In genomic region chr7:135526574-135527152, GRCm38 (mm10) we compare ENCODE assay signal across 37 mouse cellular contexts. TPM values are rescaled to one million over a fixed set of nuclear protein-coding genes. Genes with fewer than 3 reads are reported as not detected.
DNase-seq lines count a peak whose midpoint lies in the region; ATAC-seq lines count a peak whose summit lies in the region.
"Had no signal": no experiment of that assay in that cellular context is flagged by ENCODE, and none has a peak within 500 bp of the region (broad histone marks: within the 10 kb centered on the region; RNA-seq: fewer than 3 reads in every experiment).

No protein-coding gene starts in this region.

- peaks cover 27% of the 10 kb centered on the region for H3K4me1 ChIP-seq in kidney, embryonic 16.5 days (ENCODE audit: insufficient read depth, low read length)
- H3K4me1 ChIP-seq in kidney, embryonic 14.5 days (ENCODE audit: control insufficient read depth, insufficient read depth, low read length): peaks cover 13% of the 10 kb centered on the region; the same call in 1 of the 2 replicates
- H3K4me1 ChIP-seq in intestine, embryonic 16.5 days (ENCODE audit: control insufficient read depth, insufficient read depth, low read length): peaks cover 22% of the 10 kb centered on the region
- H3K4me1 ChIP-seq: limb, embryonic 10.5 days; limb, embryonic 15.5 days had no signal

- ATAC-seq in kidney, embryonic 16.5 days (ENCODE audit: low FRiP score, low TSS enrichment): no peak
- ATAC-seq in kidney, embryonic 14.5 days (ENCODE audit: low FRiP score, low TSS enrichment): no peak
- peak; percentile 65 for ATAC-seq in granulocyte monocyte progenitor cell, adult 5-6 weeks (replicated peaks; ENCODE audit: poor library complexity, severe bottlenecking)
- ATAC-seq in intestine, embryonic 16.5 days: no peak
- 0 out of 2 replicates have a peak, but pooled peaks have one; percentile 18 for ATAC-seq in megakaryocyte-erythroid progenitor cell, adult 5-6 weeks (replicated peaks; ENCODE audit: low FRiP score, low TSS enrichment, poor library complexity, severe bottlenecking)
- no peak for ATAC-seq in erythroblast, adult 5-6 weeks (replicated peaks; ENCODE audit: low FRiP score, poor library complexity, severe bottlenecking)
- ATAC-seq: CD4-positive, CD25-positive, alpha-beta regulatory T cell, adult 4 months; forebrain, postnatal 0 days; lung, postnatal 0 days; midbrain, embryonic 16.5 days had no signal

- DNase-seq in right cerebral cortex, postnatal 36 days (ENCODE audit: low spot score in 2 of 2): no peak
- DNase-seq: adrenal gland, postnatal 25 days; cerebellum, adult 11-12 months; cerebellum, postnatal 10 days; forebrain, postnatal 0 days; layer of hippocampus, adult 9-11 months; liver, embryonic 13.5 days; lung, adult 18-20 months; right cerebral cortex, adult 18-20 months; right cerebral cortex, postnatal 4 days; thymus, adult 2 months had no signal

- peak overlapping the region; percentile 17 for H3K4me3 ChIP-seq in kidney, embryonic 16.5 days (ENCODE audit: low read length)
- no peak overlapping the region for H3K4me3 ChIP-seq in kidney, embryonic 14.5 days (ENCODE audit: low read length)
- H3K4me3 ChIP-seq in intestine, embryonic 16.5 days (ENCODE audit: low read length): peak overlapping the region; percentile 40
- H3K4me3 ChIP-seq: forebrain, embryonic 12.5 days; limb, embryonic 10.5 days; limb, embryonic 15.5 days; liver, embryonic 13.5 days had no signal

- no peak overlapping the region; the same call in 1 of the 2 replicates for H3K4me2 ChIP-seq in kidney, embryonic 16.5 days (replicated peaks; ENCODE audit: low read depth, low read length)
- H3K4me2 ChIP-seq in kidney, embryonic 14.5 days (replicated peaks; ENCODE audit: low read depth, low read length): no peak overlapping the region
- peak overlapping the region; percentile 44 for H3K4me2 ChIP-seq in intestine, embryonic 16.5 days (ENCODE audit: low read depth, low read length)
- H3K4me2 ChIP-seq: forebrain, embryonic 12.5 days; limb, embryonic 15.5 days; liver, embryonic 13.5 days; midbrain, embryonic 11.5 days had no signal

- no peaks in the 10 kb centered on the region for H3K9me3 ChIP-seq in kidney, embryonic 16.5 days (ENCODE audit: low read length)
- no peaks in the 10 kb centered on the region for H3K9me3 ChIP-seq in kidney, embryonic 14.5 days (ENCODE audit: control insufficient read depth, low read length)
- no peaks in the 10 kb centered on the region for H3K9me3 ChIP-seq in intestine, embryonic 16.5 days (ENCODE audit: control insufficient read depth, low read length)
- H3K9me3 ChIP-seq: forebrain, embryonic 12.5 days; limb, embryonic 10.5 days; limb, embryonic 15.5 days; liver, embryonic 13.5 days had no signal

- no peak overlapping the region for H3K9ac ChIP-seq in kidney, embryonic 16.5 days (replicated peaks; ENCODE audit: low read length)
- H3K9ac ChIP-seq in kidney, embryonic 14.5 days (ENCODE audit: low read depth, low read length): no peak overlapping the region
- peak overlapping the region; percentile 41 for H3K9ac ChIP-seq in intestine, embryonic 16.5 days (ENCODE audit: low read depth, low read length)
- H3K9ac ChIP-seq: forebrain, embryonic 12.5 days; forebrain, postnatal 0 days; limb, embryonic 15.5 days; liver, embryonic 13.5 days had no signal

- no peak overlapping the region for H3K27ac ChIP-seq in kidney, embryonic 16.5 days (ENCODE audit: low read length)
- no peak overlapping the region for H3K27ac ChIP-seq in kidney, embryonic 14.5 days (ENCODE audit: low read depth, low read length)
- H3K27ac ChIP-seq in intestine, embryonic 16.5 days (ENCODE audit: low read length): peak overlapping the region; percentile 42
- H3K27ac ChIP-seq: forebrain, embryonic 12.5 days; limb, embryonic 10.5 days; limb, embryonic 15.5 days; liver, embryonic 13.5 days; macrophage had no signal

- H3K27me3 ChIP-seq in kidney, embryonic 16.5 days (ENCODE audit: insufficient read depth, low read length): no peaks in the 10 kb centered on the region
- no peaks in the 10 kb centered on the region for H3K27me3 ChIP-seq in kidney, embryonic 14.5 days (ENCODE audit: control insufficient read depth, insufficient read depth, low read length)
- no peaks in the 10 kb centered on the region for H3K27me3 ChIP-seq in intestine, embryonic 16.5 days (replicated peaks; ENCODE audit: control insufficient read depth, insufficient read depth, low read length)
- H3K27me3 ChIP-seq: forebrain, embryonic 12.5 days; limb, embryonic 15.5 days had no signal

- 80% methylated on average over 3 of the region's 3 CpGs for WGBS in kidney, embryonic 16.5 days
- 70% methylated on average over 3 of the region's 3 CpGs for WGBS in kidney, embryonic 14.5 days
- WGBS in intestine, embryonic 16.5 days: 61% methylated on average over 3 of the region's 3 CpGs

- H3K36me3 ChIP-seq in kidney, embryonic 16.5 days (ENCODE audit: insufficient read depth, low read length): no peaks in the 10 kb centered on the region
- no peaks in the 10 kb centered on the region for H3K36me3 ChIP-seq in kidney, embryonic 14.5 days (ENCODE audit: control insufficient read depth, insufficient read depth, low read length)
- no peaks in the 10 kb centered on the region for H3K36me3 ChIP-seq in intestine, embryonic 16.5 days (ENCODE audit: control insufficient read depth, insufficient read depth, low read length)
- H3K36me3 ChIP-seq: forebrain, embryonic 12.5 days; limb, embryonic 10.5 days; limb, embryonic 15.5 days; liver, embryonic 13.5 days had no signal

RNA-seq across cellular contexts. Expression of gene Clrn3, which starts 1.8 kb away (rescaled TPM):
- polyA plus RNA-seq in kidney, embryonic 16.5 days (2015; fragmentation: Nextera tagmentation; extraction: Ambion mirVana): 14.3 and 17.3 TPM in 2 replicates
- 2.8 and 4.4 TPM in 2 replicates for polyA plus RNA-seq in kidney, embryonic 14.5 days (2014; fragmentation: Nextera tagmentation; extraction: Ambion mirVana)
- total RNA-seq in granulocyte monocyte progenitor cell, adult 5-6 weeks (2014; fragmentation: Nextera tagmentation): not detected in 2 replicates
- total RNA-seq in granulocyte monocyte progenitor cell, adult 5-6 weeks (2017): 0.04 TPM in 1 of 2 replicates, not detected in the other
- 40.3 and 45.1 TPM in 2 replicates for polyA plus RNA-seq in intestine, embryonic 16.5 days (2015; fragmentation: Nextera tagmentation; extraction: Ambion mirVana)
- total RNA-seq in megakaryocyte-erythroid progenitor cell, adult 5-6 weeks (2014; fragmentation: Nextera tagmentation): not detected in 2 replicates
- not detected in 2 replicates for total RNA-seq in megakaryocyte-erythroid progenitor cell, adult 5-6 weeks (2017)
- total RNA-seq in erythroblast, adult 5-6 weeks (2015; ENCODE audit: low replicate concordance): not detected in 2 replicates
- 0.26 TPM in 1 of 2 replicates, not detected in the other for total RNA-seq in erythroblast, adult 5-6 weeks (2017; ENCODE audit: low replicate concordance)
- total RNA-seq: adrenal gland, adult 18-20 months; adrenal gland, postnatal 25 days; gastrocnemius, adult 8-10 months; gastrocnemius, postnatal 4 days; heart, postnatal 25 days; left cerebral cortex, postnatal 10 days; neutrophil, adult 5-6 weeks had no signal
- polyA plus RNA-seq: CD4-positive, CD25-positive, alpha-beta regulatory T cell, adult 4 months; cortical plate, adult 2 months; embryonic facial prominence, embryonic 14.5 days; forebrain, embryonic 12.5 days; forebrain, postnatal 0 days; heart, embryonic 14.5 days; hindbrain, embryonic 11.5 days; limb, embryonic 10.5 days; limb, embryonic 15.5 days; liver, embryonic 13.5 days; lung, postnatal 0 days; macrophage; midbrain, embryonic 11.5 days; midbrain, embryonic 16.5 days; neural tube, embryonic 11.5 days; urinary bladder, adult 2 months had no signal

RNA-seq across cellular contexts. Expression of gene Ptpre, which starts 10.6 kb away (rescaled TPM):
- 1.3 and 1.7 TPM in 2 replicates for polyA plus RNA-seq in kidney, embryonic 16.5 days (2015; fragmentation: Nextera tagmentation; extraction: Ambion mirVana)
- polyA plus RNA-seq in kidney, embryonic 14.5 days (2014; fragmentation: Nextera tagmentation; extraction: Ambion mirVana): 1.6 and 2.0 TPM in 2 replicates
- 74.9 and 86.6 TPM in 2 replicates for total RNA-seq in granulocyte monocyte progenitor cell, adult 5-6 weeks (2014; fragmentation: Nextera tagmentation)
- 48.3 and 49.8 TPM in 2 replicates for total RNA-seq in granulocyte monocyte progenitor cell, adult 5-6 weeks (2017)
- 2.4 and 2.9 TPM in 2 replicates for polyA plus RNA-seq in intestine, embryonic 16.5 days (2015; fragmentation: Nextera tagmentation; extraction: Ambion mirVana)
- total RNA-seq in megakaryocyte-erythroid progenitor cell, adult 5-6 weeks (2014; fragmentation: Nextera tagmentation): 33.6 and 33.9 TPM in 2 replicates
- total RNA-seq in megakaryocyte-erythroid progenitor cell, adult 5-6 weeks (2017): 21.4 and 39.7 TPM in 2 replicates
- total RNA-seq in erythroblast, adult 5-6 weeks (2015; ENCODE audit: low replicate concordance): 11.9 and 16.1 TPM in 2 replicates
- total RNA-seq in erythroblast, adult 5-6 weeks (2017; ENCODE audit: low replicate concordance): 19.1 and 19.7 TPM in 2 replicates

Comparison
In these comparisons a context has a peak if more than half of its experiments do, and no peak if none do; other contexts are left out.
1. ATAC-seq: peak in granulocyte monocyte progenitor cell, adult 5-6 weeks (single experiment) and megakaryocyte-erythroid progenitor cell, adult 5-6 weeks (single experiment); none in kidney, embryonic 16.5 days (single experiment), kidney, embryonic 14.5 days (single experiment), intestine, embryonic 16.5 days (single experiment) and erythroblast, adult 5-6 weeks (single experiment).